Mouse (Mus musculus) forebrain, embryonic 11.5 days (tissue): Measurements from ENCODE around the gene Yif1b. TPM values are rescaled to one million over a fixed set of nuclear protein-coding genes. Genes with fewer than 3 reads are reported as not detected.
"Not testable (repeated sequence)": the region's sequence is repeated elsewhere in the genome, so short reads cannot be mapped to it uniquely, and the experiment has no call there.

Source experiments
- ATAC-seq: fragments of 200-750 bp; cut with Nextera tagmentation; replicated peaks from 2 replicates; pipeline ENCODE4 v1.8.0; 2017; ENCODE audit warnings: moderate TSS enrichment; ENCODE audit not compliant: low FRiP score
- DNase-seq: peaks from one replicate; pipeline ENCODE4 v3.0.0-alpha.2; 2017; ENCODE audit warnings: low spot score
- H3K27ac ChIP-seq: fragments of 300-500 bp; sonication (generic); 2 replicates; pipeline ENCODE4 v1.5.1; 2014; ENCODE audit warnings: low read depth, low read length
- H3K27me3 ChIP-seq: fragments of 300-500 bp; sonication (generic); 2 replicates; pipeline ENCODE4 v1.6.1; 2014; ENCODE audit warnings: mild to moderate bottlenecking, low read length, mixed read lengths; ENCODE audit not compliant: control insufficient read depth, insufficient read depth
- H3K36me3 ChIP-seq: fragments of 300-500 bp; sonication (generic); 2 replicates; pipeline ENCODE4 v1.6.1; 2014; ENCODE audit warnings: mild to moderate bottlenecking, low read length, moderate library complexity, mixed read lengths; ENCODE audit not compliant: control insufficient read depth, insufficient read depth
- H3K4me1 ChIP-seq: fragments of 300-500 bp; sonication (generic); replicated peaks from 2 replicates; pipeline ENCODE4 v1.6.1; 2014; ENCODE audit warnings: low read length, mixed read lengths; ENCODE audit not compliant: control insufficient read depth, insufficient read depth
- H3K4me2 ChIP-seq: fragments of 300-500 bp; sonication (generic); 2 replicates; pipeline ENCODE4 v1.6.1; 2014; ENCODE audit warnings: low read depth, mild to moderate bottlenecking, low read length, moderate library complexity, mixed read lengths; ENCODE audit not compliant: severe bottlenecking
- H3K4me3 ChIP-seq: fragments of 300-500 bp; sonication (generic); 2 replicates; pipeline ENCODE4 v1.5.1; 2014; ENCODE audit warnings: low read depth, low read length
- H3K9ac ChIP-seq: fragments of 300-500 bp; sonication (generic); 2 replicates; pipeline ENCODE4 v1.6.1; 2014; ENCODE audit warnings: low read length
- H3K9me3 ChIP-seq: fragments of 300-500 bp; sonication (generic); 2 replicates; pipeline ENCODE4 v1.6.1; 2016; ENCODE audit warnings: low read length, mixed read lengths; ENCODE audit not compliant: control insufficient read depth
- WGBS: fragments of 180-500 bp; shearing (Covaris S2); extraction: QIAGEN DNeasy Blood & Tissue Kit; methylation state at CpG from one replicate; pipeline ENCODE4 v1.1.7; 2014; 5-methylcytosine and 5-hydroxymethylcytosine counted together
- polyA plus RNA-seq: library from polyadenylated mRNA; unstranded; fragments of >200 nt; fragmentation: Nextera tagmentation; extraction: Ambion mirVana; gene quantifications from 2 replicates; pipeline ENCODE4 v1.2.1, GENCODE M21; 2014

The Yif1b gene
- polyA plus RNA-seq: 78.9 and 86.2 TPM in 2 replicates

DNA sequence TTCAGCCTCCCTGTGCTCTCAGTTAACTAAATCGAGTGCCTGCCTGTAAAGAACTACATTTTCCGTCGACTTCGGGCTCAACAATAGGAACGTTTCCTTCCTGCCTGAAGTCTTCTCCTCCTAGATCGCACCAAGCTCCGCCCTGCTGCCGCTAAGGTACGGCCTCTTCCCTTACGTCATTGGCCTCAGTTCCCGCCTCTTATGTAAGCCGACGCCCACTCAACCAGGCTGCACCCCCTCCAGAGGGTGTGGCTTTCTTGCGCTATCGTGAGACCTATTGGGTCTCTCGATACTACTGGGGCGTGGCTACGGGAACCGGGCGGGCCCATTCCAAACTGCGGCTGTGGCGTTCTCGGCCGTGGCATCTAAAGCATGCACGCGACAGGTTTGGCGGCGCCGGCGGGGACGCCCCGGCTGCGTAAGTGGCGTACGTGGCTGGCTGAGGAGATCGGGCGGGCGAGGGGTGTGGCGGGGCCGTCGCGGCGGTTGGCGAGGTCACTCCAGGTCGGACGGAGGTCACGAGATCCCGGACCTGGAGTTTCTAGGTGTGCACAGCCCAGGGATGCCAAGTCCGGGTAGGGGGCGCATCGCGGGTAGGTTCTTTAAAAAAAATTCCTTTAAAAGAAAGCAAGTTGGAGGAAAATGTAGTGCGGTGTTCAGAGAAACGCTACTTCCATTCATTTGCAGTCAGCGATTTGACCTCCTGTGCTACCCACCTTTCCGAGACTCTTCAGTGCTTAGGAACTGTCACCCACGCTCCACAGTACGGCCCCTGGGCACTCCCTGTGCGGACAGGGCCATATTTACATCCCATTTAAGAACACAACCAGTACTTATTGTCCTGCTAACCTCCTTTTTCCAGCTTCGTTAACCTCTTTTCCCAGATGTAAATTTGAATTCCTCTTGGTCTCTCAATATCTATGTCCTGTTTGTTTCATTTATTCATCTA lies at the start of gene Yif1b:
Gene Yif1b (plus strand): TSS at position 311 of the 949 bp plus-strand sequence.
- H3K9ac ChIP-seq: peak within 1 kb of the TSS; percentile 72
- peak within 1 kb of the TSS; percentile 58 for H3K4me3 ChIP-seq
- H3K4me2 ChIP-seq: peak within 1 kb of the TSS; percentile 69
- peak within 1 kb of the TSS; percentile 26 for H3K27ac ChIP-seq
- no peaks in the 10 kb centered on the region for H3K9me3 ChIP-seq
- H3K36me3 ChIP-seq: no peaks in the 10 kb centered on the region
- ATAC-seq: peak; percentile 97
- H3K27me3 ChIP-seq: peaks cover 2% of the 10 kb centered on the region; the same call in 1 of the 2 replicates
- peak; percentile 98 for DNase-seq
- under 1% methylated on average over 60 of the region's 60 CpGs for WGBS
- H3K4me1 ChIP-seq: peaks cover 4% of the 10 kb centered on the region

GRCm38 (mm10) chr7:29194230-29194629 lies 43.9 kb upstream of the Yif1b start:
- 90% methylated on average over 1 of the region's 1 CpGs for WGBS

DNA sequence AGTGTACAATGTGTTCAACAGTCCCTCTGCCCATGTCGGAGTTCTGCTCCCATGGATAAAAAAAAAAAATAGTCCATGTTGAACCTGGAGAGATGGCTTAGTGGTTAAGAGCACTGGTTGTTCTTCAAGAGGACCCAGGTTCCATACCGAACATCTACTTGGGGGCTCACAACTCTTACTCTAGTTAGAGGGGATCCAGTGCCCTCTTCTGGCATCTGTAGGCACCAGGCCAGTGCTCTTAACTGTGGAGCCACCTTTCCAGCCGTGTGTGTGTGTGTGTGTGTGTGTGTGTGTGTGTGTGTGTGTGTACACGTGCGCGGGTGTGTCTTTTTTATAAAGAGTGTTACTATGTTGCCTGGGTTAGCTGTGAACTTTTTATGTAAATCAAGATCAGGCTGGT lies 35.6 kb upstream of the Yif1b start:
- Histone ChIP-seq H3K9me3 (no peaks in the 10 kb centered on the region), H3K27ac (no peak overlapping the region), H3K9ac (no peak overlapping the region), H3K27me3 (no peaks in the 10 kb centered on the region), H3K36me3 (no peaks in the 10 kb centered on the region), H3K4me1 (no peaks in the 10 kb centered on the region), H3K4me3 (no peak overlapping the region), H3K4me2 (no peak overlapping the region)
- no peak for ATAC-seq
- WGBS: 82% methylated on average over 6 of the region's 6 CpGs
- no peak for DNase-seq

More at GRCm38 (mm10) chr7:29194230-29194629, 43.9 kb upstream of the Yif1b start:
- H3K27ac ChIP-seq, DNase-seq, H3K4me1 ChIP-seq, H3K4me3 ChIP-seq, H3K9me3 ChIP-seq, H3K4me2 ChIP-seq, ATAC-seq, H3K9ac ChIP-seq, H3K36me3 ChIP-seq, H3K27me3 ChIP-seq: not testable (repeated sequence)

- H3K36me3 ChIP-seq, DNase-seq, H3K9me3 ChIP-seq, H3K4me1 ChIP-seq, H3K27ac ChIP-seq, H3K9ac ChIP-seq: not testable (repeated sequence)
- WGBS: 30% methylated on average over 15 of the region's 15 CpGs
- Histone ChIP-seq H3K4me3 (peak overlapping the region; percentile 21), H3K4me2 (peak overlapping the region; percentile 48; the same call in 1 of the 2 replicates), H3K27me3 (peaks cover 12% of the 10 kb centered on the region)
- peak; percentile 20; the same call in 1 of the 2 replicates for ATAC-seq
Measured at GRCm38 (mm10) chr7:29211013-29211412, 27.1 kb upstream of the Yif1b start.

- DNase-seq (peak; percentile 79), ATAC-seq (peak; percentile 67)
- Histone ChIP-seq H3K9me3 (no peaks in the 10 kb centered on the region), H3K4me3 (peak overlapping the region; percentile 21), H3K4me2 (peak overlapping the region; percentile 48), H3K27me3 (peaks cover 12% of the 10 kb centered on the region), H3K9ac (no peak overlapping the region; the same call in 1 of the 2 replicates), H3K4me1 (no peaks in the 10 kb centered on the region), H3K27ac (no peak overlapping the region), H3K36me3 (no peaks in the 10 kb centered on the region)
- WGBS: 5% methylated on average over 34 of the region's 34 CpGs
Measured at GRCm38 (mm10) chr7:29211415-29212198, 26.5 kb upstream of the Yif1b start.

DNA sequence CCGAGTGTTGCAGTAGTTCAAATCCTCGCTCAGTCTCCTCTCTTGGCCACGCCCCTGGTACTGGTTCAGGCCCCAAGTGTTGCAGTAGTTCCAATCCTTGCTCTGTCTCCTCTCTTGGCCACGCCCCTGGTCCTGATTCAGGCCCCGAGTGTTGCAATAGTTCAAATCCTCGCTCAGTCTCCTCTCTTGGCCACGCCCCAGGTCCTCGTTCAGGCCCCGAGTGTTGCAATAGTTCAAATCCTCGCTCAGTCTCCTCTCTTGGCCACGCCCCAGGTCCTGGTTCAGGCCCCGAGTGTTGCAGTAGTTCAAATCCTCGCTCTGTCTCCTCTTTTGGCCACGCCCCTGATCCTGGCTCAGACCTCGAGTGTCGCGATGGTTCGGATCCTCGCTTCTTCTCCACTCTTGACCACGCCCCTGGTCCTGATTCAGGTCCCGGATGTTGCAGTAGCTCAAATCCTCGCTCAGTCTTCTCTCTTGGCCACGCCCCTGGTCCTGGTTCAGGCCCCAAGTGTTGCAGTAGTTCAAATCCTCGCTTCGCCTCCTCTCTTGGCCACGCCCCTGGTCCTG lies 25.8 kb upstream of the Yif1b start:
- Histone ChIP-seq H3K27ac (no peak overlapping the region), H3K9ac (no peak overlapping the region), H3K4me3 (no peak overlapping the region), H3K27me3 (peaks cover 12% of the 10 kb centered on the region), H3K36me3 (no peaks in the 10 kb centered on the region), H3K9me3 (no peaks in the 10 kb centered on the region), H3K4me2 (no peak overlapping the region), H3K4me1 (no peaks in the 10 kb centered on the region)
- no peak for DNase-seq
- 10% methylated on average over 26 of the region's 26 CpGs for WGBS
- no peak for ATAC-seq

DNA sequence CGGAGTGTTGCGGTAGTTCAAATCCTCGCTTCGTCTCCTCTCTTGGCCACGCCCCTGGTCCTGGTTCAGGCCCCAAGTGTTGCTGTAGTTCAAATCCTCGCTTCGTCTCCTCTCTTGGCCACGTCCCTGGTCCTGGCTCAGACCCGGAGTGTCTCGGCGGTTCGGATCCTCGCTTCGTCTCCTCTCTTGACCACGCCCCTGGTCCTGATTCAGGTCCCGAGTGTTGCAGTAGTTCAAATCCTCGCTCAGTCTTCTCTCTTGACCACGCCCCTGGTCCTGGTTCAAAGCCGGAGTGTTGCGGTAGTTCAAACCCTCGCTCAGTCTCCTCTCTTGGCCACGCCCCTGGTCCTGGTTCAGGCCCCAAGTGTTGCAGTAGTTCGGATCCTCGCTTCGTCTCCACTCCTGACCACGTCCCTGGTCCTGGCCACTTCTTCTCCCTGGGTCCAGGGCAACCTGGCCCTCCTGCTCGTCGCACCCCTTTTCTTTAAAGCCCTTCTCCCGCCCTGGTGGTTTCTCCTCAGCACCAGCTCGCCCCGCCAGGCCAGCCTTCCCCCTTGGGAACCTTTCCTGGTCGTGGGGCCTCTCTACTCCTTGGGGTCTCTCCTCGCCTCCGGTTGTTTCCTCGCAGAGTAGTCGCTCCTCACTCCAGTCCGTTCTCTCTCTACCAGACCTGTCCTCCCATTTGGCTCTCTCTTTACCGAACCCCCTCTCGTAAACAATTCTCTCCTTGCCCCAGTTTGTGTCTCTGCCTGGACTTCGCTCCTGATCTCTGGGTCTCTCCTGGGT lies 25.2 kb upstream of the Yif1b start:
- not testable (repeated sequence) for H3K4me2 ChIP-seq

More for the DNA sequence above, 25.2 kb upstream of the Yif1b start:
- H3K4me1 ChIP-seq, H3K9me3 ChIP-seq, H3K4me3 ChIP-seq, H3K36me3 ChIP-seq, H3K27ac ChIP-seq, ATAC-seq, H3K9ac ChIP-seq: not testable (repeated sequence)
- 15% methylated on average over 40 of the region's 40 CpGs for WGBS
- peak; percentile 57 for DNase-seq
- H3K27me3 ChIP-seq: peaks cover 12% of the 10 kb centered on the region
